Mouse (Mus musculus): ENCODE measurements around the gene Flot2. TPM values are rescaled to one million over a fixed set of nuclear protein-coding genes. Genes with fewer than 3 reads are reported as not detected.

Flot2 gene
- polyA plus RNA-seq, 1 experiment from 2014 or later = 40.4 TPM

- Histone ChIP-seq H3K4me3 (ENCODE audit: low read depth, low read length) (no peak overlapping the region), H3K4me2 (ENCODE audit: low read depth, low read length) (peak overlapping the region; percentile 1; the same call in 1 of the 2 replicates), H3K27ac (replicated peaks; ENCODE audit: low read depth, low read length) (no peak overlapping the region), H3K4me1 (ENCODE audit: control insufficient read depth, insufficient read depth, low read length) (peaks cover 3% of the 10 kb centered on the region; the same call in 1 of the 2 replicates), H3K9me3 (replicated peaks; ENCODE audit: control insufficient read depth, low read length) (no peaks in the 10 kb centered on the region), H3K27me3 (ENCODE audit: control insufficient read depth, insufficient read depth, low read length) (no peaks in the 10 kb centered on the region), H3K9ac (replicated peaks; ENCODE audit: low read length) (no peak overlapping the region), H3K36me3 (replicated peaks; ENCODE audit: control insufficient read depth, insufficient read depth, low read depth, low read length) (no peaks in the 10 kb centered on the region)
- WGBS = 48% methylated on average over 3 of the region's 3 CpGs
- DNase-seq (ENCODE audit: low spot score) (no peak), ATAC-seq (replicated peaks; ENCODE audit: insufficient number of reproducible peaks, low FRiP score, low TSS enrichment, low read depth) (no peak)
These were observed 59.3 kb downstream of the Flot2 start for GRCm38 (mm10) chr11:78097077-78097476.

GRCm38 (mm10) chr11:78100746-78101145 lies 63.0 kb downstream of the Flot2 start:
- H3K4me3 ChIP-seq (ENCODE audit: low read depth, low read length) = no peak overlapping the region
- H3K27me3 ChIP-seq (ENCODE audit: control insufficient read depth, insufficient read depth, low read length) = no peaks in the 10 kb centered on the region
- no peak overlapping the region for H3K9ac ChIP-seq (replicated peaks; ENCODE audit: low read length)
- ATAC-seq (replicated peaks; ENCODE audit: insufficient number of reproducible peaks, low FRiP score, low TSS enrichment, low read depth) = no peak
- H3K4me1 ChIP-seq (ENCODE audit: control insufficient read depth, insufficient read depth, low read length) = peaks cover 3% of the 10 kb centered on the region; the same call in 1 of the 2 replicates
- H3K27ac ChIP-seq (replicated peaks; ENCODE audit: low read depth, low read length) = no peak overlapping the region
- no peak for DNase-seq (ENCODE audit: low spot score)
- 95% methylated on average over 11 of the region's 11 CpGs for WGBS
- no peaks in the 10 kb centered on the region for H3K36me3 ChIP-seq (replicated peaks; ENCODE audit: control insufficient read depth, insufficient read depth, low read depth, low read length)
- H3K4me2 ChIP-seq (ENCODE audit: low read depth, low read length) = no peak overlapping the region
- H3K9me3 ChIP-seq (replicated peaks; ENCODE audit: control insufficient read depth, low read length) = no peaks in the 10 kb centered on the region

DNA sequence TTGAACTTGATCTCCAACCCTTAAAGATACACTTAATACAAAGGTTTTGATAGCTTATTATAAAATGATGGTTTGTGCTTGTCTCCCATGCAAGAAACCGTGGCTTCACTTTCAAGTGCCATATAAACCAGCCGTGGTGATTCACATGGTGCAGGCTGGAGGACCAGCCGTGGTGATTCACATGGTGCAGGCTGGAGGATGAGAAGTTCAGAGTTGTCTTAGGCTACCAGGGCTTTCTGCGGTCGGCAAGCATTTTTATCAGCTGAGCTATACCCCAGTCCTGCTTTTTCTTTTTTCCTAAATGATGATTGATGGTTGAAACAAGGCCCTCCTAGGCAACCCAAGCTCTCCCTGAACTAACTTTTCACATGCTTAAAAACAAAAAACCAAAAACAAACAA lies 64.4 kb downstream of the Flot2 start:
- H3K4me1 ChIP-seq (ENCODE audit: control insufficient read depth, insufficient read depth, low read length) = no peaks in the 10 kb centered on the region
- H3K9ac ChIP-seq (replicated peaks; ENCODE audit: low read length) = no peak overlapping the region
- no peak overlapping the region for H3K4me3 ChIP-seq (ENCODE audit: low read depth, low read length)
- no peak overlapping the region for H3K4me2 ChIP-seq (ENCODE audit: low read depth, low read length)
- no peak for DNase-seq (ENCODE audit: low spot score)
- H3K27ac ChIP-seq (replicated peaks; ENCODE audit: low read depth, low read length) = no peak overlapping the region
- H3K36me3 ChIP-seq (replicated peaks; ENCODE audit: control insufficient read depth, insufficient read depth, low read depth, low read length) = no peaks in the 10 kb centered on the region
- no peak for ATAC-seq (replicated peaks; ENCODE audit: insufficient number of reproducible peaks, low FRiP score, low TSS enrichment, low read depth)
- H3K9me3 ChIP-seq (replicated peaks; ENCODE audit: control insufficient read depth, low read length) = no peaks in the 10 kb centered on the region
- H3K27me3 ChIP-seq (ENCODE audit: control insufficient read depth, insufficient read depth, low read length) = no peaks in the 10 kb centered on the region
- WGBS = 90% methylated on average over 5 of the region's 5 CpGs

GRCm38 (mm10) chr11:78102958-78103747 lies 65.4 kb downstream of the Flot2 start:
- H3K27ac ChIP-seq (replicated peaks; ENCODE audit: low read depth, low read length) = no peak overlapping the region
- ATAC-seq (replicated peaks; ENCODE audit: insufficient number of reproducible peaks, low FRiP score, low TSS enrichment, low read depth) = no peak
- no peaks in the 10 kb centered on the region for H3K9me3 ChIP-seq (replicated peaks; ENCODE audit: control insufficient read depth, low read length)
- no peaks in the 10 kb centered on the region for H3K4me1 ChIP-seq (ENCODE audit: control insufficient read depth, insufficient read depth, low read length)
- H3K9ac ChIP-seq (replicated peaks; ENCODE audit: low read length) = no peak overlapping the region
- no peak for DNase-seq (ENCODE audit: low spot score)
- H3K4me3 ChIP-seq (ENCODE audit: low read depth, low read length) = no peak overlapping the region
- no peak overlapping the region for H3K4me2 ChIP-seq (ENCODE audit: low read depth, low read length)
- H3K36me3 ChIP-seq (replicated peaks; ENCODE audit: control insufficient read depth, insufficient read depth, low read depth, low read length) = no peaks in the 10 kb centered on the region
- H3K27me3 ChIP-seq (ENCODE audit: control insufficient read depth, insufficient read depth, low read length) = no peaks in the 10 kb centered on the region
- WGBS = 66% methylated on average over 5 of the region's 5 CpGs

DNA sequence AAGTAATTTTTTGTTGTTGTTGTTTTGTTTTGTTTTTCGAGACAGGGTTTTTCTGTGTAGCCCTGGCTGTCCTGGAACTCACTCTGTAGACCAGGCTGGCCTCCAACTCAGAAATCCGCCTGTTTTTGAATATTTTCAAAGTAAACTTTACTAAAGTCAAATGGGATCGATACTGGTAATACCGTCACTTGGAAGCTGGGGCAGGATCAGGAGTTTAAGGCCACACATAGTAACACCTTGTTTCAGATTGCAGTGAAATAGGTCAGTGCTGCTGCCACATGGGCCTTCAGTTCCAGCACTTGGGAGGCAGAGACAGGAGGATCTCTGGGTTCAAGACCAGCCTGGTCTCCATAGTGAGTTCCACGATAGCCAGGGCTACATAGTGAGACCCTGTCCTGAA lies 66.8 kb downstream of the Flot2 start:
- WGBS = 91% methylated on average over 5 of the region's 5 CpGs
- no peaks in the 10 kb centered on the region for H3K4me1 ChIP-seq (ENCODE audit: control insufficient read depth, insufficient read depth, low read length)
- no peak for DNase-seq (ENCODE audit: low spot score)
- no peaks in the 10 kb centered on the region for H3K36me3 ChIP-seq (replicated peaks; ENCODE audit: control insufficient read depth, insufficient read depth, low read depth, low read length)
- no peaks in the 10 kb centered on the region for H3K27me3 ChIP-seq (ENCODE audit: control insufficient read depth, insufficient read depth, low read length)
- H3K9ac ChIP-seq (replicated peaks; ENCODE audit: low read length) = no peak overlapping the region
- no peak for ATAC-seq (replicated peaks; ENCODE audit: insufficient number of reproducible peaks, low FRiP score, low TSS enrichment, low read depth)
- no peak overlapping the region for H3K4me2 ChIP-seq (ENCODE audit: low read depth, low read length)
- H3K9me3 ChIP-seq (replicated peaks; ENCODE audit: control insufficient read depth, low read length) = no peaks in the 10 kb centered on the region
- no peak overlapping the region for H3K4me3 ChIP-seq (ENCODE audit: low read depth, low read length)
- no peak overlapping the region for H3K27ac ChIP-seq (replicated peaks; ENCODE audit: low read depth, low read length)

MicroRNA genes within 50 kb of the gene (microRNA counts, 519-probe panel; counts per million panel counts)
- microRNA mmu-miR-144 (4,421 counts per million, percentile 73 among the panel's probes with 10 or more counts), microRNA mmu-miR-451 (2,891 counts per million, percentile 35 among the panel's probes with 10 or more counts)

Small RNAs within 50 kb of the gene (microRNA-seq; reads per million reads assigned to microRNA genes)
- gene Mir144 (ENCODE audit: borderline number of aligned reads) = 49.9 reads per million, percentile 33 among the genes with 10 or more reads in this experiment
- not detected for gene Mir451a (ENCODE audit: borderline number of aligned reads)
- not detected for gene Mir451b (ENCODE audit: borderline number of aligned reads)

Other genes with a start within 250 kb of the Flot2 start
- 2.7 and 3.0 TPM in 2 replicates for gene Pipox, start 143.8 kb upstream of the Flot2 start, polyA plus RNA-seq (2014; fragmentation: Nextera tagmentation; extraction: Ambion mirVana)
- 1.5 and 2.1 TPM in 2 replicates for gene Sez6, start 107.1 kb upstream of the Flot2 start, polyA plus RNA-seq (2014; fragmentation: Nextera tagmentation; extraction: Ambion mirVana)
- gene Phf12, start 55.2 kb upstream of the Flot2 start, polyA plus RNA-seq (2014; fragmentation: Nextera tagmentation; extraction: Ambion mirVana) = 14.5 and 16.6 TPM in 2 replicates
- 17.3 and 19.5 TPM in 2 replicates for gene Dhrs13, start 5.7 kb upstream of the Flot2 start, polyA plus RNA-seq (2014; fragmentation: Nextera tagmentation; extraction: Ambion mirVana)
- 37.5 and 44.6 TPM in 2 replicates for gene Eral1, start 42.5 kb downstream of the Flot2 start, polyA plus RNA-seq (2014; fragmentation: Nextera tagmentation; extraction: Ambion mirVana)
- 19.0 and 22.8 TPM in 2 replicates for gene Fam222b, start 56.7 kb downstream of the Flot2 start, polyA plus RNA-seq (2014; fragmentation: Nextera tagmentation; extraction: Ambion mirVana)
- gene Traf4, start 127.7 kb downstream of the Flot2 start, polyA plus RNA-seq (2014; fragmentation: Nextera tagmentation; extraction: Ambion mirVana) = 84.9 and 91.8 TPM in 2 replicates
- 8.6 and 8.9 TPM in 2 replicates for gene Nek8, start 138.7 kb downstream of the Flot2 start, polyA plus RNA-seq (2014; fragmentation: Nextera tagmentation; extraction: Ambion mirVana)
- 8.9 and 10.9 TPM in 2 replicates for gene Tlcd1, start 138.8 kb downstream of the Flot2 start, polyA plus RNA-seq (2014; fragmentation: Nextera tagmentation; extraction: Ambion mirVana)
- 1,340 and 1,370 TPM in 2 replicates for gene Rpl23a, start 145.7 kb downstream of the Flot2 start, polyA plus RNA-seq (2014; fragmentation: Nextera tagmentation; extraction: Ambion mirVana)
- gene Rab34, start 150.5 kb downstream of the Flot2 start, polyA plus RNA-seq (2014; fragmentation: Nextera tagmentation; extraction: Ambion mirVana) = 139 and 140 TPM in 2 replicates
- 1.2 and 1.7 TPM in 2 replicates for gene Proca1, start 155.5 kb downstream of the Flot2 start, polyA plus RNA-seq (2014; fragmentation: Nextera tagmentation; extraction: Ambion mirVana)
- 47.3 and 55.6 TPM in 2 replicates for gene Sdf2, start 207.8 kb downstream of the Flot2 start, polyA plus RNA-seq (2014; fragmentation: Nextera tagmentation; extraction: Ambion mirVana)
- gene Supt6, start 208.1 kb downstream of the Flot2 start, polyA plus RNA-seq (2014; fragmentation: Nextera tagmentation; extraction: Ambion mirVana) = 24.9 and 27.4 TPM in 2 replicates
- gene 2610507B11Rik, start 223.8 kb downstream of the Flot2 start, polyA plus RNA-seq (2014; fragmentation: Nextera tagmentation; extraction: Ambion mirVana) = 59.7 and 66.9 TPM in 2 replicates

Data from embryonic facial prominence, embryonic 11.5 days (tissue).